Mouse (Mus musculus): ENCODE measurements around the gene Olfr365. TPM values are rescaled to one million over a fixed set of nuclear protein-coding genes. Genes with fewer than 3 reads are reported as not detected.

Olfr365 gene
- total RNA-seq (2014; fragmentation: Nextera tagmentation) (not detected in 2 replicates), total RNA-seq (2017) (0.05 and 0.17 TPM in 2 replicates), polyA plus RNA-seq (2012) (not detected in 2 replicates)

DNA sequence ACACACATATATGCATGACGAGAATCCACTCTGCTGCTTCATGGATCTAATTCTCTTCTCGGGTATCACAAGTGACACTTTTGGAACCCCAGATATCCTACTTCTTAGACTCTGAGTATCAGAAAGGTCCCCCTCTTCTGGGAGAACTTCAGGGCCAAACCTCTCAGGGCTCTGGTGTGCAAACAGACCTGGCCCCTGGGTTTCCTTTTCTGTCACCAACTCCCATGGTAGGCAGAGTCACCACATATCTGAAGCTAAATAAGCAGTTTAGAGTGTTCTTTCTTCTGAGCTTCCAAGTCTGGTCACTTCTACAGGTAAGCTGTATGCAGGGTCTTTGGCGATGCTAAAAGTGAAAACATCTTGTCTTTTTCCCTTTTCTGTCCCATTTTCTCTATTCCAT lies at the start of gene Olfr365:
Gene Olfr365 (plus strand): TSS at position 301 of the 400 bp plus-strand sequence.
- ATAC-seq (ENCODE audit: extremely low read depth, insufficient number of reproducible peaks, low FRiP score, poor library complexity, severe bottlenecking) = no peak
- TF ChIP-seq CTCF (IDR thresholded peaks at IDR 0.05; ENCODE audit: low read depth, low read length) (no peak), TAL1 (conservative IDR thresholded peaks at IDR 0.05; ENCODE audit: low read depth, low read length) (no peak), GATA2 (IDR thresholded peaks at IDR 0.05; ENCODE audit: borderline replicate concordance, low read depth, low read length) (no peak), POLR2AphosphoS5 (IDR thresholded peaks at IDR 0.05; ENCODE audit: insufficient replicate concordance, low read depth, low read length) (no peak), GATA1 (IDR thresholded peaks at IDR 0.05; ENCODE audit: borderline replicate concordance, low read length) (no peak)

DNA sequence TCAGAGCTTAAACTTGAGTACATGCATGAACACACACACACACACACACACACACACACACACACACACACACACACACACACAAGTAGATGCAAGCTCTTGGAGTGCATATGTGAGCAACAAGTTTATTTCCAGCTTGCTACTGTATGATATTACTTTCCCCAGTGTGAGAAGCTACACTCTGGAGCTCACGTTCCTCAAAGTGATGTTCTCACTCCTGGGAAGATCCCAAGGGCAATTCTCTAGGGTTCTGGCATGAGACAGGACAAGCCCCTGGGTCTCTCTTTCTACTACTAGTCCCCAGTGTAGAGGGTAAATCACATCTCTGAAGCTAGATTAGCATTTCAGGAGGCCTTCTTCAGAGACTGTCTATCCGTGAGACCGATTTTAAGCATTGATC lies 49.0 kb upstream of the Olfr365 start, which contains the start of gene Olfr364-ps1:
Gene Olfr364-ps1 (plus strand): TSS at position 301 of the 400 bp plus-strand sequence.
- Histone ChIP-seq H3K9me3 (replicated peaks) (no peaks in the 10 kb centered on the region), H3K4me3 (ENCODE audit: low read depth, low read length) (no peak within 1 kb of the TSS), H3K27me3 (ENCODE audit: insufficient read depth, low read length) (no peaks in the 10 kb centered on the region), H3K4me1 (ENCODE audit: insufficient read depth, low read depth, low read length) (no peaks in the 10 kb centered on the region), H3K36me3 (replicated peaks) (no peaks in the 10 kb centered on the region)
- TF ChIP-seq POLR2AphosphoS5 (IDR thresholded peaks at IDR 0.05; ENCODE audit: insufficient replicate concordance, low read depth, low read length) (no peak), TAL1 (conservative IDR thresholded peaks at IDR 0.05; ENCODE audit: low read depth, low read length) (no peak), GATA1 (IDR thresholded peaks at IDR 0.05; ENCODE audit: borderline replicate concordance, low read length) (no peak), GATA2 (IDR thresholded peaks at IDR 0.05; ENCODE audit: borderline replicate concordance, low read depth, low read length) (no peak), CTCF (IDR thresholded peaks at IDR 0.05; ENCODE audit: low read depth, low read length) (no peak)
- DNase-seq (ENCODE audit: low spot score) (no peak), ATAC-seq (ENCODE audit: extremely low read depth, insufficient number of reproducible peaks, low FRiP score, poor library complexity, severe bottlenecking) (no peak)

More for the DNA sequence above, at the start of gene Olfr365:
- no peaks in the 10 kb centered on the region for H3K36me3 ChIP-seq (replicated peaks)
- H3K27me3 ChIP-seq (ENCODE audit: insufficient read depth, low read length) = no peaks in the 10 kb centered on the region
- no peaks in the 10 kb centered on the region for H3K9me3 ChIP-seq (replicated peaks)
- no peak within 1 kb of the TSS for H3K4me3 ChIP-seq (ENCODE audit: low read depth, low read length)
- no peak for DNase-seq (ENCODE audit: low spot score)
- H3K4me1 ChIP-seq (ENCODE audit: insufficient read depth, low read depth, low read length) = no peaks in the 10 kb centered on the region

GRCm38 (mm10) chr2:37211274-37211673 lies 23.3 kb downstream of the Olfr365 start, which contains the start of gene Olfr366:
Gene Olfr366, plus strand, starts transcription at chr2:37211574.
- TF ChIP-seq GATA2 (IDR thresholded peaks at IDR 0.05; ENCODE audit: borderline replicate concordance, low read depth, low read length) (no peak), POLR2AphosphoS5 (IDR thresholded peaks at IDR 0.05; ENCODE audit: insufficient replicate concordance, low read depth, low read length) (no peak), TAL1 (conservative IDR thresholded peaks at IDR 0.05; ENCODE audit: low read depth, low read length) (no peak)
- Histone ChIP-seq H3K4me3 (ENCODE audit: low read depth, low read length) (no peak within 1 kb of the TSS), H3K4me1 (ENCODE audit: insufficient read depth, low read depth, low read length) (no peaks in the 10 kb centered on the region), H3K9me3 (replicated peaks) (no peaks in the 10 kb centered on the region), H3K36me3 (replicated peaks) (no peaks in the 10 kb centered on the region), H3K27me3 (ENCODE audit: insufficient read depth, low read length) (no peaks in the 10 kb centered on the region)
- ATAC-seq (ENCODE audit: extremely low read depth, insufficient number of reproducible peaks, low FRiP score, poor library complexity, severe bottlenecking) = no peak
- DNase-seq (ENCODE audit: low spot score) = no peak

Other genes with a start within 250 kb of the Olfr365 start
- gene Olfr357, start 194.4 kb upstream of the Olfr365 start, total RNA-seq (2014; fragmentation: Nextera tagmentation) = not detected in 2 replicates
- 0.06 and 0.11 TPM in 2 replicates for gene Olfr357, start 194.4 kb upstream of the Olfr365 start, total RNA-seq (2017)
- not detected in 2 replicates for gene Olfr357, start 194.4 kb upstream of the Olfr365 start, polyA plus RNA-seq (2012)
- gene Olfr358, start 178.9 kb upstream of the Olfr365 start, total RNA-seq (2014; fragmentation: Nextera tagmentation) = not detected in 2 replicates
- 0.05 and 0.06 TPM in 2 replicates for gene Olfr358, start 178.9 kb upstream of the Olfr365 start, total RNA-seq (2017)
- not detected in 2 replicates for gene Olfr358, start 178.9 kb upstream of the Olfr365 start, polyA plus RNA-seq (2012)
- gene Olfr360, start 122.5 kb upstream of the Olfr365 start, total RNA-seq (2014; fragmentation: Nextera tagmentation) = not detected in 2 replicates
- 0.16 TPM in 1 of 2 replicates, not detected in the other for gene Olfr360, start 122.5 kb upstream of the Olfr365 start, total RNA-seq (2017)
- not detected in 2 replicates for gene Olfr360, start 122.5 kb upstream of the Olfr365 start, polyA plus RNA-seq (2012)
- not detected in 2 replicates for gene Olfr361, start 98.9 kb upstream of the Olfr365 start, total RNA-seq (2014; fragmentation: Nextera tagmentation)
- gene Olfr361, start 98.9 kb upstream of the Olfr365 start, total RNA-seq (2017) = 0.06 and 0.11 TPM in 2 replicates
- gene Olfr361, start 98.9 kb upstream of the Olfr365 start, polyA plus RNA-seq (2012) = not detected in 2 replicates
- gene Olfr362, start 70.3 kb upstream of the Olfr365 start, total RNA-seq (2014; fragmentation: Nextera tagmentation) = not detected in 2 replicates
- 0.16 TPM in 1 of 2 replicates, not detected in the other for gene Olfr362, start 70.3 kb upstream of the Olfr365 start, total RNA-seq (2017)
- not detected in 2 replicates for gene Olfr362, start 70.3 kb upstream of the Olfr365 start, polyA plus RNA-seq (2012)
- not detected in 2 replicates for gene Olfr364-ps1, start 48.9 kb upstream of the Olfr365 start, total RNA-seq (2014; fragmentation: Nextera tagmentation)
- 0.06 and 0.27 TPM in 2 replicates for gene Olfr364-ps1, start 48.9 kb upstream of the Olfr365 start, total RNA-seq (2017)
- gene Olfr364-ps1, start 48.9 kb upstream of the Olfr365 start, polyA plus RNA-seq (2012) = not detected in 2 replicates
- not detected in 2 replicates for gene Olfr366, start 23.4 kb downstream of the Olfr365 start, total RNA-seq (2014; fragmentation: Nextera tagmentation)
- gene Olfr366, start 23.4 kb downstream of the Olfr365 start, total RNA-seq (2017) = 0.06 and 0.11 TPM in 2 replicates
- not detected in 2 replicates for gene Olfr366, start 23.4 kb downstream of the Olfr365 start, polyA plus RNA-seq (2012)
- gene Olfr368, start 138.3 kb downstream of the Olfr365 start, total RNA-seq (2014; fragmentation: Nextera tagmentation) = not detected in 2 replicates
- not detected in 2 replicates for gene Olfr368, start 138.3 kb downstream of the Olfr365 start, total RNA-seq (2017)
- gene Olfr368, start 138.3 kb downstream of the Olfr365 start, polyA plus RNA-seq (2012) = not detected in 2 replicates
- gene Pdcl, start 171.1 kb downstream of the Olfr365 start, total RNA-seq (2014; fragmentation: Nextera tagmentation) = 43.0 and 46.4 TPM in 2 replicates
- gene Pdcl, start 171.1 kb downstream of the Olfr365 start, total RNA-seq (2017) = 58.4 and 72.6 TPM in 2 replicates
- 13.6 and 22.7 TPM in 2 replicates for gene Pdcl, start 171.1 kb downstream of the Olfr365 start, polyA plus RNA-seq (2012)
- 86.0 and 118 TPM in 2 replicates for gene Rc3h2, start 234.7 kb downstream of the Olfr365 start, total RNA-seq (2014; fragmentation: Nextera tagmentation)
- gene Rc3h2, start 234.7 kb downstream of the Olfr365 start, total RNA-seq (2017) = 58.3 and 68.1 TPM in 2 replicates
- gene Rc3h2, start 234.7 kb downstream of the Olfr365 start, polyA plus RNA-seq (2012) = 1.7 and 2.1 TPM in 2 replicates

All from G1E (cell line).